Mouse (Mus musculus): ENCODE results near the gene Tubgcp2.

Tubgcp2 gene

GRCm38 (mm10) chr7:140047811-140048311 lies 11.4 kb upstream of the Tubgcp2 start:
- DNase-seq (ENCODE audit: low spot score in 2 of 2) = no peak

- no peak for DNase-seq (ENCODE audit: low spot score in 2 of 2)
Observed at GRCm38 (mm10) chr7:140045546-140045945, 9.1 kb upstream of the Tubgcp2 start.

- DNase-seq (ENCODE audit: low spot score in 2 of 2) = no peak
Observed at GRCm38 (mm10) chr7:140042728-140043127, 6.3 kb upstream of the Tubgcp2 start.

- peak in 1 of 2 experiments; percentile 5 for DNase-seq (ENCODE audit: low spot score in 2 of 2)
Observed at GRCm38 (mm10) chr7:140037171-140037555, 694 bp upstream of the Tubgcp2 start.

GRCm38 (mm10) chr7:140035456-140035855 lies 1.0 kb downstream of the Tubgcp2 start:
- no peak for DNase-seq (ENCODE audit: low spot score in 2 of 2)

- DNase-seq (ENCODE audit: low spot score in 2 of 2) = no peak
Observed at GRCm38 (mm10) chr7:140033386-140033785, 3.1 kb downstream of the Tubgcp2 start.

- DNase-seq (ENCODE audit: low spot score in 2 of 2) = no peak
Observed at GRCm38 (mm10) chr7:140032366-140032765, 4.1 kb downstream of the Tubgcp2 start.

GRCm38 (mm10) chr7:140031771-140032170 lies 4.7 kb downstream of the Tubgcp2 start:
- no peak for DNase-seq (ENCODE audit: low spot score in 2 of 2)

GRCm38 (mm10) chr7:140011336-140011735 lies 25.1 kb downstream of the Tubgcp2 start:
- no peak for DNase-seq (ENCODE audit: low spot score in 2 of 2)

GRCm38 (mm10) chr7:140007781-140008180 lies 28.7 kb downstream of the Tubgcp2 start:
- DNase-seq (ENCODE audit: low spot score in 2 of 2) = no peak

- DNase-seq (ENCODE audit: low spot score in 2 of 2) = no peak
Observed at GRCm38 (mm10) chr7:140006861-140007611, 29.4 kb downstream of the Tubgcp2 start.

- peak in 1 of 2 experiments; percentile 2 for DNase-seq (ENCODE audit: low spot score in 2 of 2)
Observed at GRCm38 (mm10) chr7:140004666-140005065, 31.8 kb downstream of the Tubgcp2 start.

- peak in 1 of 2 experiments; percentile 1 for DNase-seq (ENCODE audit: low spot score in 2 of 2)
Observed at GRCm38 (mm10) chr7:140001086-140001740, 35.3 kb downstream of the Tubgcp2 start.

- DNase-seq (ENCODE audit: low spot score in 2 of 2) = no peak
Observed at GRCm38 (mm10) chr7:139998691-139999350, 37.6 kb downstream of the Tubgcp2 start.

- peak; percentile 46 to 57 for DNase-seq (ENCODE audit: low spot score in 2 of 2)
Observed at GRCm38 (mm10) chr7:139994676-139995075, 41.8 kb downstream of the Tubgcp2 start.

GRCm38 (mm10) chr7:139994202-139994601 lies 42.3 kb downstream of the Tubgcp2 start:
- no peak for DNase-seq (ENCODE audit: low spot score in 2 of 2)

GRCm38 (mm10) chr7:139993532-139993931 lies 42.9 kb downstream of the Tubgcp2 start:
- DNase-seq (ENCODE audit: low spot score in 2 of 2) = no peak

- DNase-seq (ENCODE audit: low spot score in 2 of 2) = no peak
Observed at GRCm38 (mm10) chr7:139992406-139992805, 44.1 kb downstream of the Tubgcp2 start, which contains the start of gene Adam8. Gene Adam8, minus strand, starts transcription at chr7:139992562.

- no peak for DNase-seq (ENCODE audit: low spot score in 2 of 2)
Observed at GRCm38 (mm10) chr7:139990864-139991394, 45.5 kb downstream of the Tubgcp2 start.

GRCm38 (mm10) chr7:139988272-139988671 lies 48.2 kb downstream of the Tubgcp2 start:
- DNase-seq (ENCODE audit: low spot score in 2 of 2) = no peak

- DNase-seq (ENCODE audit: low spot score in 2 of 2) = no peak
Observed at GRCm38 (mm10) chr7:139984505-139984904, 52.0 kb downstream of the Tubgcp2 start.

- DNase-seq (ENCODE audit: low spot score in 2 of 2) = no peak
Observed at GRCm38 (mm10) chr7:139982058-139982457, 54.4 kb downstream of the Tubgcp2 start.
